Mouse (Mus musculus): ENCODE results near the gene Tanc1.

DNA sequence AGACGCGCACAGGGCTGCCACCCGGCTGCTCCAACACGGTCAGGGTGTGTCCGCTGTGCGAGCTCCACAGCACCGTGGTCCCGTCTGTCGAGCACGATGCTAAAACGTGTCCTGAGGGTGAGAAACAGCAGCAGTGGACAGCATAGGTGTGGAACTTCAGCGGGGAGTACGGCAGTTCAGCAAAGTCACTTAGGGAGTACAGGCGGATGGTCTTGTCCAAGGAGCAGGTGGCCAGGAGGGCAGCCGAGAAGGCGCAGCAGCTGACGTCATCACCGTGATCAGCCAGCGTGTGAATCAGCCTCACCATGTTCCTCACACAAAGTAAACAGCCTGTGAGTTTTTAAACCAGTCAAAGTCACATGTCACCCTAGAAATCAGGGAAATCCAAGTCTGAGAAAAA, 266.4 kb downstream of the Tanc1 start:
- no peak for TF ChIP-seq POLR2A (IDR thresholded peaks at IDR 0.05; ENCODE audit: low read depth, low read length)
- TF ChIP-seq CTCF (IDR thresholded peaks at IDR 0.05; ENCODE audit: extremely low read depth, insufficient read length, insufficient replicate concordance, low read depth, low read length) = no peak

Measured in small intestine, adult 2 months (tissue).